Mouse (Mus musculus) liver, embryonic 15.5 days (tissue): ENCODE measurements at regions not wholly inside any gene's neighbourhood (a gene's known extent, or its start where the extent isn't known, plus 50 kb on each side); places are given as distances from the start of the nearest gene placed in this dataset.

ENCODE experiments used
- ATAC-seq: fragments of 200-750 bp; cut with Nextera tagmentation; 2 replicates; pipeline ENCODE4 v1.8.0; 2017; ENCODE audit warnings: moderate number of reproducible peaks, mild to moderate bottlenecking, moderate library complexity; ENCODE audit not compliant: insufficient read depth
- H3K27ac ChIP-seq: fragments of 300-500 bp; sonication (generic); replicated peaks from 2 replicates; pipeline ENCODE4 v1.5.1; 2015; ENCODE audit warnings: mild to moderate bottlenecking, inconsistent platforms
- H3K27me3 ChIP-seq: fragments of 300-500 bp; sonication (generic); 2 replicates; pipeline ENCODE4 v1.6.1; 2015; ENCODE audit warnings: mild to moderate bottlenecking, inconsistent platforms
- H3K36me3 ChIP-seq: fragments of 300-500 bp; sonication (generic); replicated peaks from 2 replicates; pipeline ENCODE4 v1.6.1; 2015; ENCODE audit warnings: moderate library complexity, mild to moderate bottlenecking, inconsistent platforms
- H3K4me1 ChIP-seq: fragments of 300-500 bp; sonication (generic); replicated peaks from 2 replicates; pipeline ENCODE4 v1.6.1; 2015; ENCODE audit warnings: inconsistent platforms
- H3K4me2 ChIP-seq: fragments of 300-500 bp; sonication (generic); 2 replicates; pipeline ENCODE4 v1.6.1; 2015; ENCODE audit warnings: moderate library complexity, mild to moderate bottlenecking, inconsistent platforms
- H3K4me3 ChIP-seq: fragments of 300-500 bp; sonication (generic); replicated peaks from 2 replicates; pipeline ENCODE4 v1.5.1; 2015; ENCODE audit warnings: mild to moderate bottlenecking, inconsistent platforms
- H3K9ac ChIP-seq: fragments of 300-500 bp; sonication (generic); 2 replicates; pipeline ENCODE4 v1.6.1; 2015; ENCODE audit warnings: moderate library complexity, mild to moderate bottlenecking, inconsistent platforms
- H3K9me3 ChIP-seq: fragments of 300-500 bp; sonication (generic); replicated peaks from 2 replicates; pipeline ENCODE4 v1.6.1; 2016; ENCODE audit warnings: inconsistent platforms
- WGBS: fragments of 180-500 bp; shearing (Covaris S2); methylation state at CpG from one replicate; pipeline ENCODE4 v1.1.7; 2015; ENCODE audit warnings: mixed read lengths; ENCODE audit not compliant: insufficient replicate concordance; 5-methylcytosine and 5-hydroxymethylcytosine counted together

GRCm38 (mm10) chr6:100067273-100067672, 220.0 kb downstream of the Rybp start:
- no peak for ATAC-seq
- no peak overlapping the region for H3K9ac ChIP-seq
- H3K4me1 ChIP-seq: peaks cover 5% of the 10 kb centered on the region; the same call in 1 of the 2 replicates
- no peaks in the 10 kb centered on the region for H3K36me3 ChIP-seq
- H3K4me3 ChIP-seq: no peak overlapping the region
- WGBS: 66% methylated on average over 4 of the region's 4 CpGs
- H3K27ac ChIP-seq: no peak overlapping the region
- no peak overlapping the region for H3K4me2 ChIP-seq
- no peaks in the 10 kb centered on the region for H3K9me3 ChIP-seq
- no peaks in the 10 kb centered on the region for H3K27me3 ChIP-seq

DNA sequence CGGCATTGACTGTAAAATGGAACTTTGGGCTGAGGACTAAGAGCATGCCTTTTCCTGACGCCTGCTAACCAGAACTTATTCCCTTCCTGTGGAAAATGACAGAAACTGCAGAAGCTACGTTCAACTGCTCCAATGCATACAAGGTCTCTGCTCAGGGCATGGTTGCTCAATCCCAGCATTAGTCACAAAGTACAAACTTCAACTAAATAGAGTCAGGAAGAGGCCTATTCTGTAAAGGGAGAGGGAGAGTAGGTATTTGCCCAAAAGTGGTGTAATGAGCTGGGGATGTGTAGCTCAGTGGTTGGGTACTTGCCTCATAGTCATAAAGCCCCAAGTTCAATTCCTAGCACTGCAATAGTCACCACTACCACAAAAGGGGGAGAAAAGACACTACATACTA, 221.7 kb downstream of the Rybp start:
- peaks cover 5% of the 10 kb centered on the region; the same call in 1 of the 2 replicates for H3K4me1 ChIP-seq
- H3K9ac ChIP-seq: no peak overlapping the region
- no peaks in the 10 kb centered on the region for H3K9me3 ChIP-seq
- no peak overlapping the region for H3K4me2 ChIP-seq
- no peak overlapping the region for H3K4me3 ChIP-seq
- ATAC-seq: peak; percentile 58
- H3K27me3 ChIP-seq: no peaks in the 10 kb centered on the region
- peak overlapping the region; percentile 41; the same call in 1 of the 2 replicates for H3K27ac ChIP-seq
- WGBS: 44% methylated on average over 3 of the region's 3 CpGs
- no peaks in the 10 kb centered on the region for H3K36me3 ChIP-seq

DNA sequence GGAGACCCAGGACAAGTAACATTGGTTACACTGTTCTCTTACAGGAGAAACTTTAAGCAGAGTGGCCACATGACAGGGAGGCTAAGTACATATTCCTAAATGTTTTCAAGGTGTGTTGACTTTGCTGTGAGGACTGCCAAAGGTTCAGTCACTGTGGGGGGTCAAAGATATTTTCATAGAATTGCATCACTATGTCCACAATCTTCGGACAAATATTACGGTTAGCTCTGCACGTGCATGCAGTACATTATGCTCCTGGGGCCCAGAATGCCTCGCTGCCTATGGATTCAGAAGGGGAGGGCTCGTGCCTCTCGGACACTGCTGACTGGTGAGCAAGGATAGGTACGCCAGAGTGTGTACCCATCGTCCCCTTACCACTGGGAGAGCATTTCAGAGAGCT, 224.3 kb downstream of the Rybp start:
- Histone ChIP-seq H3K27me3 (no peaks in the 10 kb centered on the region), H3K4me3 (no peak overlapping the region), H3K27ac (peak overlapping the region; percentile 61; the same call in 1 of the 2 replicates), H3K9ac (no peak overlapping the region), H3K4me2 (no peak overlapping the region), H3K36me3 (no peaks in the 10 kb centered on the region), H3K9me3 (no peaks in the 10 kb centered on the region), H3K4me1 (peaks cover 5% of the 10 kb centered on the region; the same call in 1 of the 2 replicates)
- WGBS: 53% methylated on average over 8 of the region's 8 CpGs
- ATAC-seq: peak; percentile 76

DNA sequence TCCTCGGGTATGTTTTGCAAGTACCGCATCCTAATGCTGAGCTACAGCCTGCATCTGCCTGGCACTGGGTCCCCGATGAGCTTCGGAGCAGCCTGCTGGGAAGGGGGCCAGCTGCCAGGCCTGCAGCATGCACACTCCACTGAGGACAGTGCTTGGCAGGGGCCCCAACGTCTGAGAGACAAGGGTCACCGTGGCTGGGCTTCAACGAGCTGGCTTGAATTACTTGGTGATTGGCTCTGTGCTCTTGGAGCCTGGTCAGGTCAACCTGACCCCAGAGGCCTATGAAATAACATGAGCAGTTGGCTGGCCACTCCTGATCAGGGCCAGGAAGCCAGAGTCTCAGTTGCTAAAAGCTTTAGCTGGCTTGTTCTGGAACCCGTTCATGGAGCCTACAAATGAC, 227.5 kb downstream of the Rybp start:
- Histone ChIP-seq H3K4me1 (peaks cover 5% of the 10 kb centered on the region; the same call in 1 of the 2 replicates), H3K9ac (no peak overlapping the region), H3K27me3 (no peaks in the 10 kb centered on the region), H3K27ac (no peak overlapping the region), H3K9me3 (no peaks in the 10 kb centered on the region), H3K4me2 (no peak overlapping the region), H3K4me3 (no peak overlapping the region), H3K36me3 (no peaks in the 10 kb centered on the region)
- 52% methylated on average over 8 of the region's 8 CpGs for WGBS
- ATAC-seq: no peak

GRCm38 (mm10) chr6:100055980-100056379, 231.3 kb downstream of the Rybp start:
- H3K9me3 ChIP-seq: no peaks in the 10 kb centered on the region
- no peaks in the 10 kb centered on the region for H3K36me3 ChIP-seq
- no peak overlapping the region for H3K4me3 ChIP-seq
- no peak overlapping the region for H3K9ac ChIP-seq
- H3K27me3 ChIP-seq: no peaks in the 10 kb centered on the region
- H3K27ac ChIP-seq: no peak overlapping the region
- ATAC-seq: no peak
- no peaks in the 10 kb centered on the region; the same call in 1 of the 2 replicates for H3K4me1 ChIP-seq
- WGBS: 59% methylated on average over 5 of the region's 5 CpGs
- no peak overlapping the region for H3K4me2 ChIP-seq

DNA sequence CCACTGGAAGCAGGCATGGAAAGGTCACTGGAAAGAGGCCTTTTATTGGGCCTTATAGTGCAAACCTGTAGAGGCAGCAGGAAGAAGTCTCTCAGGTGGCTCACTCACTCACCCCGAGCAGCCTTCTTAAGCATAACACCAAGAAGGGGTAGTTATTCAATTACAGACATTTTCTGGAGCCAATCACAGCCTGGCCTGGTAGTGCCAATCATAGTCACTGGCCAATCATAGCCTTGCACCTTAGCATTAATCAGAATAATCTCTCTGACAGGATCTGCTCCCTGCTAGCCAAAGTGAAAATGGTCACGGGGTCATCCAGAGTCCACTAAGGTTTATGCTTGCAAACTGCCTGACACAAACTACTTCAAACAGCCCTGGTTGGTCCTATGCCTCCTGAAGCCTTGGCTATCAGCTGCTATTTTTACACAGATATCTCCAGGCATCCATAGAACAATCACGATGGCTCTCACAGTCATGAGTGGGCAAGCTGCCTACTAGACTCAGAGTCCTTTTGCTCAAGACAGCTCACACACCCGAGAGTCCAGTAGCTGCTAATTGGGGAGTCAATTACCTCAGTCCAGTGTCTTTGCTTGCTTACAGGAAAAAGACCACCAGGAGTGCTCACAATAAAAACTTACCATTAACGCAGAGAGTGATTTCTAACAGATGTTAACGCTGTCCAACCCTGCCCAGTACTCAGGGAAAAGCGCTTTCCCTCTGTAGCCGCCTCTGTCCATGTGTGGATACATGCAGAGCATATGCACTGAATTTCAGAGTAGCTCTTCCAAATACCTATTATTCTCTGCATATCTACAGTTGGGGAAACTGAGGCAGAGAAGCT, 234.1 kb downstream of the Rybp start:
- Histone ChIP-seq H3K4me2 (no peak overlapping the region), H3K4me3 (no peak overlapping the region), H3K36me3 (no peaks in the 10 kb centered on the region), H3K27ac (no peak overlapping the region), H3K9ac (no peak overlapping the region), H3K27me3 (no peaks in the 10 kb centered on the region), H3K4me1 (no peaks in the 10 kb centered on the region; the same call in 1 of the 2 replicates), H3K9me3 (no peaks in the 10 kb centered on the region)
- ATAC-seq: 0 out of 2 replicates have a peak, but pooled peaks have one; percentile 41
- 61% methylated on average over 8 of the region's 8 CpGs for WGBS

DNA sequence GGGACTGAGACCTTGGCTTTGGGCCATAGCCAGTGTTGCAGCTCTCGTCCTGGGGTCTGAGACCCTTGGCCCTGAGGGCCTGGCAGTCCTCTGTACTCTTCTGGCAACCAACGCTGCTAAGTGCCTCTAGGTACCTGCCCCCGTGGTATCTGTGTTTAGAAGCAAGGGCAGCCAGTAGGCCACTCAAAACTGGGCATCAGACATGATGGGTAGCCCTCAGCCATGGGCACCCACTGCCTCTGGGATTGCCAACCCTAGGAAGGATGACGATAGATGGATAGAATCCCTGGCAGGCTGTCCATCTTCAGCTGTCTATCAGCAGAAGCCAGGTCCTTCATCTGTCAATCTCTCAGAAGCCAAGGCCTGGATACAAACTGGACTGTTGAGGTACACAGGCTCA, 234.9 kb downstream of the Rybp start:
- peaks cover 2% of the 10 kb centered on the region; the same call in 1 of the 2 replicates for H3K4me1 ChIP-seq
- WGBS: 75% methylated on average over 4 of the region's 4 CpGs
- no peaks in the 10 kb centered on the region for H3K36me3 ChIP-seq
- H3K27me3 ChIP-seq: no peaks in the 10 kb centered on the region
- no peak overlapping the region for H3K9ac ChIP-seq
- no peaks in the 10 kb centered on the region for H3K9me3 ChIP-seq
- ATAC-seq: no peak
- H3K4me2 ChIP-seq: no peak overlapping the region
- no peak overlapping the region for H3K4me3 ChIP-seq
- no peak overlapping the region for H3K27ac ChIP-seq

DNA sequence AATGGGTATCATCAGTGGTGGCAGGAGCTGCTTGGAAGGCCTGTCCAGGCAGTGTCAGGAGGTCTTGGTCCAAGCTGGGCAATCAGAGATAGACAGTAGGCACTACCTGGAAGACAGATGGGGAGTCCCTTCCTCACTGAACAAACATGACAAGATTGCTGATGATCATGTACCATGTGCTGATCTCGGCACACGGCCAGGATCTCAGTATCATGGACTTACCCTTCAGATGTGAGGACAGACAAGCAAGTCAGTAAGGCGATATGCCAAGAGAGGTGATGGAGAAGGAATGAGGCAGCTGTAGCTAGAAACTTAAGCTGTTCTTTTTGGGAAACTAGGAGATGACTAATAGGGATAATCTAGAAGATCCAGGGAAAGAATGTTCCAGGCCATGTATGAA, 238.2 kb downstream of the Rybp start:
- no peak for ATAC-seq
- Histone ChIP-seq H3K27me3 (no peaks in the 10 kb centered on the region), H3K9ac (no peak overlapping the region), H3K9me3 (no peaks in the 10 kb centered on the region), H3K4me3 (no peak overlapping the region), H3K36me3 (no peaks in the 10 kb centered on the region), H3K27ac (no peak overlapping the region), H3K4me2 (no peak overlapping the region), H3K4me1 (peaks cover 4% of the 10 kb centered on the region; the same call in 1 of the 2 replicates)
- WGBS: 64% methylated on average over 3 of the region's 3 CpGs

GRCm38 (mm10) chr6:100046186-100046990, 240.9 kb downstream of the Rybp start:
- Histone ChIP-seq H3K4me2 (no peak overlapping the region), H3K9ac (no peak overlapping the region), H3K36me3 (no peaks in the 10 kb centered on the region), H3K4me1 (0 out of 2 replicates have a peak, but pooled peaks cover 4% of the 10 kb centered on the region), H3K27ac (no peak overlapping the region), H3K4me3 (no peak overlapping the region), H3K9me3 (no peaks in the 10 kb centered on the region), H3K27me3 (no peaks in the 10 kb centered on the region)
- ATAC-seq: no peak
- 17% methylated on average over 12 of the region's 12 CpGs for WGBS

GRCm38 (mm10) chr6:100045109-100045508, 242.2 kb downstream of the Rybp start:
- no peak for ATAC-seq
- Histone ChIP-seq H3K9ac (no peak overlapping the region), H3K4me3 (no peak overlapping the region), H3K4me1 (0 out of 2 replicates have a peak, but pooled peaks cover 4% of the 10 kb centered on the region), H3K27me3 (no peaks in the 10 kb centered on the region), H3K36me3 (no peaks in the 10 kb centered on the region), H3K4me2 (no peak overlapping the region), H3K9me3 (no peaks in the 10 kb centered on the region), H3K27ac (no peak overlapping the region)
- WGBS: 55% methylated on average over 6 of the region's 6 CpGs

- ATAC-seq: no peak
- H3K27me3 ChIP-seq: no peaks in the 10 kb centered on the region
- WGBS: 46% methylated on average over 5 of the region's 5 CpGs
- no peaks in the 10 kb centered on the region for H3K36me3 ChIP-seq
- H3K9ac ChIP-seq: no peak overlapping the region
- no peak overlapping the region for H3K4me3 ChIP-seq
- H3K9me3 ChIP-seq: no peaks in the 10 kb centered on the region
- no peak overlapping the region for H3K4me2 ChIP-seq
- no peak overlapping the region for H3K27ac ChIP-seq
- no peaks in the 10 kb centered on the region for H3K4me1 ChIP-seq
Observed at GRCm38 (mm10) chr6:100041161-100041560, 246.1 kb downstream of the Rybp start.
